ENCODE assay signal across 21 mouse cellular contexts in genomic region chr4:70700894-70701293, GRCm38 (mm10).
"Had no signal": no experiment of that assay in that cellular context is flagged by ENCODE, and none has a peak within 500 bp of the region (broad histone marks: within the 10 kb centered on the region; RNA-seq: fewer than 3 reads in every experiment).

No protein-coding gene starts in this region.

- H3K36me3 ChIP-seq: kidney, embryonic 15.5 days; limb, embryonic 12.5 days; limb, embryonic 15.5 days; midbrain, embryonic 12.5 days; midbrain, embryonic 15.5 days; neural tube, embryonic 12.5 days; neural tube, embryonic 15.5 days had no signal

- H3K27ac ChIP-seq: kidney, embryonic 15.5 days; limb, embryonic 12.5 days; limb, embryonic 15.5 days; liver, embryonic 14.5 days; macrophage; midbrain, embryonic 12.5 days; midbrain, embryonic 15.5 days; neural tube, embryonic 12.5 days; neural tube, embryonic 15.5 days had no signal

- DNase-seq: kidney, adult 11 months; kidney, adult 8-10 months; kidney, postnatal 10 days; kidney, postnatal 36 days; layer of hippocampus, postnatal 36 days; liver, postnatal 0 days; lung, embryonic 14.5 days; right cerebral cortex, adult 18-20 months; right cerebral cortex, postnatal 14 days; thymus, adult 2 months; thymus, postnatal 14 days; thymus, postnatal 4 days had no signal

- H3K4me1 ChIP-seq: kidney, embryonic 15.5 days; limb, embryonic 12.5 days; limb, embryonic 15.5 days; midbrain, embryonic 12.5 days; midbrain, embryonic 15.5 days; neural tube, embryonic 12.5 days; neural tube, embryonic 15.5 days had no signal

- H3K9me3 ChIP-seq: kidney, embryonic 15.5 days; limb, embryonic 12.5 days; limb, embryonic 15.5 days; midbrain, embryonic 12.5 days; midbrain, embryonic 15.5 days; neural tube, embryonic 12.5 days; neural tube, embryonic 15.5 days had no signal

- H3K27me3 ChIP-seq: kidney, embryonic 15.5 days; limb, embryonic 12.5 days; limb, embryonic 15.5 days; midbrain, embryonic 12.5 days; midbrain, embryonic 15.5 days; neural tube, embryonic 12.5 days; neural tube, embryonic 15.5 days had no signal

- H3K4me3 ChIP-seq: kidney, embryonic 15.5 days; limb, embryonic 12.5 days; limb, embryonic 15.5 days; midbrain, embryonic 12.5 days; midbrain, embryonic 15.5 days; neural tube, embryonic 12.5 days; neural tube, embryonic 15.5 days had no signal
